Mouse (Mus musculus): ENCODE results near the gene Iffo1. TPM values are rescaled to one million over a fixed set of nuclear protein-coding genes. Genes with fewer than 3 reads are reported as not detected.
A peak's percentile ranks its signal among the peaks of the same experiment; 100 is the strongest.
"Not testable (repeated sequence)": the region's sequence is repeated elsewhere in the genome, so short reads cannot be mapped to it uniquely, and the experiment has no call there.

Gene Iffo1
- polyA plus RNA-seq, 1 experiment: 90.4 TPM

DNA sequence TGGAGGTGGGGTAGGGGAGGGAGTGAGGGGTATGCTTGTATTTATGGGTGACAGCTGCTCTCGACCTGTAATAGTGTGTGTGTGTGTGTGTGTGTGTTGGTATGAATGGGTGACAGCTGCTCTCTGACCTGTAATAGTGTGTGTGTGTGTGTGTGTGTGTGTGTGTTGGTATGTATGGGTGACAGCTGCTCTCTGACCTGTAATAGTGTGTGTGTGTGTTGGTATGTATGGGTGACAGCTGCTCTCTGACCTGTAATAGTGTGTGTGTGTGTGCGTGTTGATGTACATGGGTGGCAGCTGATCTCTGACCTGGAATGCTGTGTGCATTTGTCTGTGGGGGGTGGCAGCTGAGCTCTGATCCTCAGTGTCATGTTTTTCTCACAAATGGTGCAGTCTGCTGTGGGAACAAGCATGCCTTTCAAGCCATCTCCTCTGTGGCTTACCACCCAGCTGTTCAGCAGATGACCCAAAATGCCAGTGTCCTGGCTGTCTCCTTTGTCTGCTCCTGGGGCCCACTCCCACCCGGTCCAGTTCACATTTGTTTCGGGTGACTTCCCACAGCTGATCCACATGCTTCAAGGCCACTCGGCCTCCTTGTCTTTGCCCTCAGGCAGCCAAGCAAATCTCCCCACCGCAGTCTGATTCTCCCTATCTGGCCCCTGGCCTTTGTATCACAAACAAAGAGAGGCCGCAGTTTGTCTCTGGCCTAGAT is 12.0 kb downstream of the Iffo1 start:
- DNase-seq: no peak
- 94% methylated on average over 7 of the region's 7 CpGs for WGBS
- Histone ChIP-seq H3K36me3 (ENCODE audit: control insufficient read depth, insufficient read depth, low read length) (peaks cover 42% of the 10 kb centered on the region), H3K27ac (ENCODE audit: control insufficient read depth, insufficient read depth, low read length) (no peak overlapping the region), H3K4me3 (ENCODE audit: control insufficient read depth, insufficient read depth, low read length) (no peak overlapping the region), H3K27me3 (ENCODE audit: control insufficient read depth, insufficient read depth, low read length) (no peaks in the 10 kb centered on the region), H3K4me1 (replicated peaks; ENCODE audit: control insufficient read depth, insufficient read depth, low read length) (no peaks in the 10 kb centered on the region)
- no peak for TF ChIP-seq POLR2A (IDR thresholded peaks at IDR 0.05; ENCODE audit: control insufficient read depth, extremely low read depth, insufficient read depth, low read length, poor library complexity)
- TF ChIP-seq CTCF (IDR thresholded peaks at IDR 0.05; ENCODE audit: borderline replicate concordance, control insufficient read depth, extremely low read depth, insufficient read depth, low read length, poor library complexity): no peak

- WGBS: 94% methylated on average over 15 of the region's 15 CpGs
- Histone ChIP-seq H3K27me3 (ENCODE audit: control insufficient read depth, insufficient read depth, low read length) (no peaks in the 10 kb centered on the region), H3K36me3 (ENCODE audit: control insufficient read depth, insufficient read depth, low read length) (peaks cover 33% of the 10 kb centered on the region), H3K4me1 (replicated peaks; ENCODE audit: control insufficient read depth, insufficient read depth, low read length) (peaks cover 5% of the 10 kb centered on the region), H3K27ac (ENCODE audit: control insufficient read depth, insufficient read depth, low read length) (no peak overlapping the region), H3K4me3 (ENCODE audit: control insufficient read depth, insufficient read depth, low read length) (no peak overlapping the region)
- no peak for DNase-seq
- TF ChIP-seq POLR2A (IDR thresholded peaks at IDR 0.05; ENCODE audit: control insufficient read depth, extremely low read depth, insufficient read depth, low read length, poor library complexity) (no peak), CTCF (IDR thresholded peaks at IDR 0.05; ENCODE audit: borderline replicate concordance, control insufficient read depth, extremely low read depth, insufficient read depth, low read length, poor library complexity) (no peak)
Measured at GRCm38 (mm10) chr6:125158944-125159492, 14.0 kb downstream of the Iffo1 start.

- Histone ChIP-seq H3K4me3 (ENCODE audit: control insufficient read depth, insufficient read depth, low read length) (no peak overlapping the region), H3K36me3 (ENCODE audit: control insufficient read depth, insufficient read depth, low read length) (peaks cover 33% of the 10 kb centered on the region), H3K27ac (ENCODE audit: control insufficient read depth, insufficient read depth, low read length) (no peak overlapping the region), H3K27me3 (ENCODE audit: control insufficient read depth, insufficient read depth, low read length) (no peaks in the 10 kb centered on the region), H3K4me1 (replicated peaks; ENCODE audit: control insufficient read depth, insufficient read depth, low read length) (peaks cover 10% of the 10 kb centered on the region)
- no peak for DNase-seq
- no peak for TF ChIP-seq POLR2A (IDR thresholded peaks at IDR 0.05; ENCODE audit: control insufficient read depth, extremely low read depth, insufficient read depth, low read length, poor library complexity)
- TF ChIP-seq CTCF (IDR thresholded peaks at IDR 0.05; ENCODE audit: borderline replicate concordance, control insufficient read depth, extremely low read depth, insufficient read depth, low read length, poor library complexity): no peak
- 89% methylated on average over 7 of the region's 7 CpGs for whole genome bisulfite sequencing
Measured at GRCm38 (mm10) chr6:125159773-125160557, 14.9 kb downstream of the Iffo1 start.

- Histone ChIP-seq H3K27ac (ENCODE audit: control insufficient read depth, insufficient read depth, low read length) (no peak overlapping the region), H3K36me3 (ENCODE audit: control insufficient read depth, insufficient read depth, low read length) (peaks cover 33% of the 10 kb centered on the region), H3K4me1 (replicated peaks; ENCODE audit: control insufficient read depth, insufficient read depth, low read length) (peaks cover 10% of the 10 kb centered on the region), H3K27me3 (ENCODE audit: control insufficient read depth, insufficient read depth, low read length) (no peaks in the 10 kb centered on the region), H3K4me3 (ENCODE audit: control insufficient read depth, insufficient read depth, low read length) (no peak overlapping the region)
- WGBS: 77% methylated on average over 10 of the region's 10 CpGs
- TF ChIP-seq POLR2A (IDR thresholded peaks at IDR 0.05; ENCODE audit: control insufficient read depth, extremely low read depth, insufficient read depth, low read length, poor library complexity) (no peak), CTCF (IDR thresholded peaks at IDR 0.05; ENCODE audit: borderline replicate concordance, control insufficient read depth, extremely low read depth, insufficient read depth, low read length, poor library complexity) (no peak)
- no peak for DNase-seq
Measured at GRCm38 (mm10) chr6:125160558-125160853, 15.5 kb downstream of the Iffo1 start.

DNA sequence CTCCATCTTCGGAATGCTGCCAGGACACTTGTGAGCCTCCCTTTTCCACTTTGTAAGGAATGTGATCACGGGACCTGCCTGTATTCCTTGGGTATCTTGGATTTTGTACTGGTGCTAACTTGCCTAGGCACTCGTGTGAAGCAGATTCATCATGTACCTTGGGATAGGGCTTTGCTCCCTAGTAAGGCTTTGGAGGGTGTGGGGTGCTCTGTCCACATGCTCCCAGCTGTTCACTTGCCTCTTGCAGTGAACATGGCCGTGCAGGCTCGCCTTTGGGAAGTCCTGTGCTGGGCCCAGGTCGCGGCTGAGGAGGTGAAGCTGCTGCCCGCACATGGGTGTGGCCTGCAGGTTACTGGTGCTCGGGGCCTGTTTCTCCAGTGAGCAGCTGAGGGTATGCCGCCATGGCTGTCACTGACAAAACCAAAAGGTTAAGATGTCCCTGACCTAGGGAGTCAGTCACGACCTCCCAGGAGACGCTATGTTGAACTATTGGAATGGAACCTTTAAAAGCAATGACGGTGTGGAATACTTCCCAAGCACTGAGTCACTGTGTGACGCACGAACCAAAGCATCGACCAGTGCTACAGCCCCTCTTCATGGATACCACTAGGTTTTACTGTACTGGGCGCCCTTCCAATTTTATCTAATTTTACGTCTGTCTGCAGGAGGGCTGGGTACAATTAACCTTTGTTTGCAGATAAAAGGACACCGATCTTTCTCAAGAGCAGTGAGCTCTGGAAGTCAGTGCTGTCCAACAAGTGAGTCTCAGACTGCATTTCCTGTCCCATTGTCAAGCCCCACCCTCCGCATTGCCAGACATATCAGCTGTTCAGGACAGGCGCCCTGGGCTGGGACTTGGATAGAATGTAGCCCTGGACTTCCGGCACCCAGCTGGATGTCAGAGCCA is 16.1 kb downstream of the Iffo1 start:
- Histone ChIP-seq H3K27me3 (ENCODE audit: control insufficient read depth, insufficient read depth, low read length) (no peaks in the 10 kb centered on the region), H3K4me1 (replicated peaks; ENCODE audit: control insufficient read depth, insufficient read depth, low read length) (peaks cover 15% of the 10 kb centered on the region), H3K36me3 (ENCODE audit: control insufficient read depth, insufficient read depth, low read length) (peaks cover 33% of the 10 kb centered on the region), H3K4me3 (ENCODE audit: control insufficient read depth, insufficient read depth, low read length) (no peak overlapping the region), H3K27ac (ENCODE audit: control insufficient read depth, insufficient read depth, low read length) (no peak overlapping the region)
- WGBS: 86% methylated on average over 22 of the region's 22 CpGs
- no peak for DNase-seq
- TF ChIP-seq POLR2A (IDR thresholded peaks at IDR 0.05; ENCODE audit: control insufficient read depth, extremely low read depth, insufficient read depth, low read length, poor library complexity) (no peak), CTCF (IDR thresholded peaks at IDR 0.05; ENCODE audit: borderline replicate concordance, control insufficient read depth, extremely low read depth, insufficient read depth, low read length, poor library complexity) (no peak)

DNA sequence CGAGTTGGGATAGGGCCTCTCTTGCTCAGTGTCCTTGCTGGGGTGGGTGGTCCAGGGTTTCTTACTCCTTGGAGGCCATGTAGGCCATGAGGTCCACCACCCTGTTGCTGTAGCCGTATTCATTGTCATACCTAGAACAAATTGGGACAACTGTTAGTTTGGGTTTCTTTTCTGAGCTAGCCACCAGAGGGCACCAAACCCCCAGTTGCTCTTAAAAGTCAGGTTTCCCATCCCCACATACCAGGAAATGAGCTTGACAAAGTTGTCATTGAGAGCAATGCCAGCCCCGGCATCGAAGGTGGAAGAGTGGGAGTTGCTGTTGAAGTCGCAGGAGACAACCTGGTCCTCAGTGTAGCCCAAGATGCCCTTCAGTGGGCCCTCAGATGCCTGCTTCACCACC is 16.9 kb downstream of the Iffo1 start:
- H3K4me3 ChIP-seq (ENCODE audit: control insufficient read depth, insufficient read depth, low read length); H3K27me3 ChIP-seq (ENCODE audit: control insufficient read depth, insufficient read depth, low read length); H3K27ac ChIP-seq (ENCODE audit: control insufficient read depth, insufficient read depth, low read length): not testable (repeated sequence)
- Histone ChIP-seq H3K36me3 (ENCODE audit: control insufficient read depth, insufficient read depth, low read length) (peaks cover 33% of the 10 kb centered on the region), H3K4me1 (replicated peaks; ENCODE audit: control insufficient read depth, insufficient read depth, low read length) (peaks cover 19% of the 10 kb centered on the region)
- DNase-seq: peak; percentile 79
- 29% methylated on average over 4 of the region's 5 CpGs for WGBS

DNA sequence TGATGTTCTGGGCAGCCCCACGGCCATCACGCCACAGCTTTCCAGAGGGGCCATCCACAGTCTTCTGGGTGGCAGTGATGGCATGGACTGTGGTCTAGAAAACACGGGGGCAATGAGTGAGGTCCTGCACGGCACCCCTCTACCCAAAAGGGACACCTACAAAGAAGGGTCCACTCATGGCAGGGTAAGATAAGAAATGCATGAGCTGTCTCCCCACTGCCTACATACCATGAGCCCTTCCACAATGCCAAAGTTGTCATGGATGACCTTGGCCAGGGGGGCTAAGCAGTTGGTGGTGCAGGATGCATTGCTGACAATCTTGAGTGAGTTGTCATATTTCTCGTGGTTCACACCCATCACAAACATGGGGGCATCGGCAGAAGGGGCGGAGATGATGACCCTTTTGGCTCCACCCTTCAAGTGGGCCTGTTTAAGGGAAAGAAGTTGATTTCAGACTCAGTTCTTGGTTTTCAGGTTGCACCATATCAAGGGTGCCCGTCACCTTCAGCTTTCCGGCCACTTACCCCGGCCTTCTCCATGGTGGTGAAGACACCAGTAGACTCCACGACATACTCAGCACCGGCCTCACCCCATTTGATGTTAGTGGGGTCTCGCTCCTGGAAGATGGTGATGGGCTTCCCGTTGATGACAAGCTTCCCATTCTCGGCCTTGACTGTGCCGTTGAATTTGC is 17.7 kb downstream of the Iffo1 start:
- not testable (repeated sequence) for DNase-seq; H3K27me3 ChIP-seq (ENCODE audit: control insufficient read depth, insufficient read depth, low read length); H3K27ac ChIP-seq (ENCODE audit: control insufficient read depth, insufficient read depth, low read length); H3K4me3 ChIP-seq (ENCODE audit: control insufficient read depth, insufficient read depth, low read length)
- Histone ChIP-seq H3K4me1 (replicated peaks; ENCODE audit: control insufficient read depth, insufficient read depth, low read length) (peaks cover 22% of the 10 kb centered on the region), H3K36me3 (ENCODE audit: control insufficient read depth, insufficient read depth, low read length) (peaks cover 29% of the 10 kb centered on the region)
- 88% methylated on average over 13 of the region's 16 CpGs for WGBS

All from thymus, adult 2 months (tissue).